Mouse (Mus musculus): ENCODE results near the gene Fyco1. TPM values are rescaled to one million over a fixed set of nuclear protein-coding genes. Genes with fewer than 3 reads are reported as not detected.

Fyco1 gene
- polyA plus RNA-seq, 1 experiment from 2014 or later, result 13.2 TPM

- H3K27me3 ChIP-seq (ENCODE audit: control insufficient read depth, insufficient read depth, low read length), result no peaks in the 10 kb centered on the region
- WGBS, result 89% methylated on average over 3 of the region's 3 CpGs
Measured at GRCm38 (mm10) chr9:123766996-123767395, 84.7 kb downstream of the Fyco1 start.

GRCm38 (mm10) chr9:123763771-123764170 lies 87.9 kb downstream of the Fyco1 start:
- Histone ChIP-seq H3K9me3 (ENCODE audit: control insufficient read depth, low read length) (no peaks in the 10 kb centered on the region), H3K4me2 (replicated peaks; ENCODE audit: low read depth, low read length) (no peak overlapping the region), H3K9ac (ENCODE audit: low read depth, low read length) (no peak overlapping the region), H3K27me3 (ENCODE audit: control insufficient read depth, insufficient read depth, low read length) (no peaks in the 10 kb centered on the region), H3K4me1 (ENCODE audit: control insufficient read depth, insufficient read depth, low read length) (no peaks in the 10 kb centered on the region), H3K36me3 (ENCODE audit: control insufficient read depth, insufficient read depth, low read length) (no peaks in the 10 kb centered on the region), H3K4me3 (ENCODE audit: low read length) (no peak overlapping the region), H3K27ac (ENCODE audit: low read depth, low read length) (no peak overlapping the region)
- no peak for ATAC-seq (ENCODE audit: low FRiP score, low TSS enrichment)
- 81% methylated on average over 3 of the region's 3 CpGs for WGBS

More at GRCm38 (mm10) chr9:123766996-123767395, 84.7 kb downstream of the Fyco1 start:
- Histone ChIP-seq H3K27ac (ENCODE audit: low read depth, low read length) (no peak overlapping the region), H3K4me2 (replicated peaks; ENCODE audit: low read depth, low read length) (no peak overlapping the region), H3K36me3 (ENCODE audit: control insufficient read depth, insufficient read depth, low read length) (no peaks in the 10 kb centered on the region), H3K4me3 (ENCODE audit: low read length) (no peak overlapping the region), H3K9ac (ENCODE audit: low read depth, low read length) (no peak overlapping the region), H3K9me3 (ENCODE audit: control insufficient read depth, low read length) (no peaks in the 10 kb centered on the region), H3K4me1 (ENCODE audit: control insufficient read depth, insufficient read depth, low read length) (no peaks in the 10 kb centered on the region)
- ATAC-seq (ENCODE audit: low FRiP score, low TSS enrichment), result no peak

GRCm38 (mm10) chr9:123762886-123763285 lies 88.8 kb downstream of the Fyco1 start:
- H3K4me1 ChIP-seq (ENCODE audit: control insufficient read depth, insufficient read depth, low read length), result no peaks in the 10 kb centered on the region
- no peaks in the 10 kb centered on the region for H3K27me3 ChIP-seq (ENCODE audit: control insufficient read depth, insufficient read depth, low read length)
- no peak overlapping the region for H3K4me2 ChIP-seq (replicated peaks; ENCODE audit: low read depth, low read length)
- no peak for ATAC-seq (ENCODE audit: low FRiP score, low TSS enrichment)
- H3K27ac ChIP-seq (ENCODE audit: low read depth, low read length), result no peak overlapping the region
- 92% methylated on average over 4 of the region's 4 CpGs for WGBS
- no peaks in the 10 kb centered on the region for H3K9me3 ChIP-seq (ENCODE audit: control insufficient read depth, low read length)
- no peak overlapping the region for H3K9ac ChIP-seq (ENCODE audit: low read depth, low read length)
- no peak overlapping the region for H3K4me3 ChIP-seq (ENCODE audit: low read length)
- H3K36me3 ChIP-seq (ENCODE audit: control insufficient read depth, insufficient read depth, low read length), result no peaks in the 10 kb centered on the region

- Histone ChIP-seq H3K9me3 (ENCODE audit: control insufficient read depth, low read length) (no peaks in the 10 kb centered on the region), H3K4me1 (ENCODE audit: control insufficient read depth, insufficient read depth, low read length) (no peaks in the 10 kb centered on the region), H3K9ac (ENCODE audit: low read depth, low read length) (no peak overlapping the region), H3K4me2 (replicated peaks; ENCODE audit: low read depth, low read length) (no peak overlapping the region), H3K27me3 (ENCODE audit: control insufficient read depth, insufficient read depth, low read length) (no peaks in the 10 kb centered on the region), H3K4me3 (ENCODE audit: low read length) (no peak overlapping the region), H3K27ac (ENCODE audit: low read depth, low read length) (no peak overlapping the region), H3K36me3 (ENCODE audit: control insufficient read depth, insufficient read depth, low read length) (no peaks in the 10 kb centered on the region)
- 75% methylated on average over 3 of the region's 3 CpGs for WGBS
- ATAC-seq (ENCODE audit: low FRiP score, low TSS enrichment), result no peak
Measured at GRCm38 (mm10) chr9:123760806-123761205, 90.9 kb downstream of the Fyco1 start.

GRCm38 (mm10) chr9:123758645-123759044 lies 93.1 kb downstream of the Fyco1 start:
- 79% methylated on average over 4 of the region's 4 CpGs for WGBS
- no peak for ATAC-seq (ENCODE audit: low FRiP score, low TSS enrichment)

GRCm38 (mm10) chr9:123758156-123758555 lies 93.5 kb downstream of the Fyco1 start:
- no peak overlapping the region for H3K9ac ChIP-seq (ENCODE audit: low read depth, low read length)
- 90% methylated on average over 1 of the region's 1 CpGs for WGBS
- H3K4me2 ChIP-seq (replicated peaks; ENCODE audit: low read depth, low read length), result no peak overlapping the region
- ATAC-seq (ENCODE audit: low FRiP score, low TSS enrichment), result no peak
- H3K9me3 ChIP-seq (ENCODE audit: control insufficient read depth, low read length), result no peaks in the 10 kb centered on the region
- no peaks in the 10 kb centered on the region for H3K36me3 ChIP-seq (ENCODE audit: control insufficient read depth, insufficient read depth, low read length)
- H3K4me1 ChIP-seq (ENCODE audit: control insufficient read depth, insufficient read depth, low read length), result no peaks in the 10 kb centered on the region
- H3K4me3 ChIP-seq (ENCODE audit: low read length), result no peak overlapping the region
- H3K27me3 ChIP-seq (ENCODE audit: control insufficient read depth, insufficient read depth, low read length), result no peaks in the 10 kb centered on the region
- H3K27ac ChIP-seq (ENCODE audit: low read depth, low read length), result no peak overlapping the region

More at GRCm38 (mm10) chr9:123758645-123759044, 93.1 kb downstream of the Fyco1 start:
- H3K27ac ChIP-seq (ENCODE audit: low read depth, low read length), result no peak overlapping the region
- no peak overlapping the region for H3K4me2 ChIP-seq (replicated peaks; ENCODE audit: low read depth, low read length)
- H3K9me3 ChIP-seq (ENCODE audit: control insufficient read depth, low read length), result no peaks in the 10 kb centered on the region
- H3K36me3 ChIP-seq (ENCODE audit: control insufficient read depth, insufficient read depth, low read length), result no peaks in the 10 kb centered on the region
- H3K9ac ChIP-seq (ENCODE audit: low read depth, low read length), result no peak overlapping the region
- H3K4me1 ChIP-seq (ENCODE audit: control insufficient read depth, insufficient read depth, low read length), result no peaks in the 10 kb centered on the region
- no peak overlapping the region for H3K4me3 ChIP-seq (ENCODE audit: low read length)
- no peaks in the 10 kb centered on the region for H3K27me3 ChIP-seq (ENCODE audit: control insufficient read depth, insufficient read depth, low read length)

- Histone ChIP-seq H3K36me3 (ENCODE audit: control insufficient read depth, insufficient read depth, low read length) (no peaks in the 10 kb centered on the region), H3K9ac (ENCODE audit: low read depth, low read length) (no peak overlapping the region), H3K4me1 (ENCODE audit: control insufficient read depth, insufficient read depth, low read length) (no peaks in the 10 kb centered on the region), H3K4me3 (ENCODE audit: low read length) (no peak overlapping the region), H3K4me2 (replicated peaks; ENCODE audit: low read depth, low read length) (no peak overlapping the region), H3K9me3 (ENCODE audit: control insufficient read depth, low read length) (no peaks in the 10 kb centered on the region), H3K27ac (ENCODE audit: low read depth, low read length) (no peak overlapping the region), H3K27me3 (ENCODE audit: control insufficient read depth, insufficient read depth, low read length) (no peaks in the 10 kb centered on the region)
- ATAC-seq (ENCODE audit: low FRiP score, low TSS enrichment), result no peak
- WGBS, result 67% methylated on average over 2 of the region's 2 CpGs
Measured at GRCm38 (mm10) chr9:123757326-123757725, 94.4 kb downstream of the Fyco1 start.

- no peak for ATAC-seq (ENCODE audit: low FRiP score, low TSS enrichment)
- WGBS, result 78% methylated on average over 3 of the region's 3 CpGs
- no peaks in the 10 kb centered on the region for H3K9me3 ChIP-seq (ENCODE audit: control insufficient read depth, low read length)
- H3K27me3 ChIP-seq (ENCODE audit: control insufficient read depth, insufficient read depth, low read length), result no peaks in the 10 kb centered on the region
- H3K4me1 ChIP-seq (ENCODE audit: control insufficient read depth, insufficient read depth, low read length), result no peaks in the 10 kb centered on the region
- no peaks in the 10 kb centered on the region for H3K36me3 ChIP-seq (ENCODE audit: control insufficient read depth, insufficient read depth, low read length)
- H3K4me3 ChIP-seq (ENCODE audit: low read length), result no peak overlapping the region
- H3K9ac ChIP-seq (ENCODE audit: low read depth, low read length), result no peak overlapping the region
- no peak overlapping the region for H3K27ac ChIP-seq (ENCODE audit: low read depth, low read length)
- H3K4me2 ChIP-seq (replicated peaks; ENCODE audit: low read depth, low read length), result no peak overlapping the region
Measured at GRCm38 (mm10) chr9:123756752-123757151, 94.9 kb downstream of the Fyco1 start.

GRCm38 (mm10) chr9:123754333-123754732 lies 97.4 kb downstream of the Fyco1 start:
- Histone ChIP-seq H3K9me3 (ENCODE audit: control insufficient read depth, low read length) (no peaks in the 10 kb centered on the region), H3K27me3 (ENCODE audit: control insufficient read depth, insufficient read depth, low read length) (no peaks in the 10 kb centered on the region), H3K36me3 (ENCODE audit: control insufficient read depth, insufficient read depth, low read length) (no peaks in the 10 kb centered on the region), H3K9ac (ENCODE audit: low read depth, low read length) (no peak overlapping the region), H3K4me3 (ENCODE audit: low read length) (no peak overlapping the region), H3K27ac (ENCODE audit: low read depth, low read length) (no peak overlapping the region), H3K4me1 (ENCODE audit: control insufficient read depth, insufficient read depth, low read length) (no peaks in the 10 kb centered on the region), H3K4me2 (replicated peaks; ENCODE audit: low read depth, low read length) (no peak overlapping the region)
- 82% methylated on average over 4 of the region's 4 CpGs for WGBS
- ATAC-seq (ENCODE audit: low FRiP score, low TSS enrichment), result no peak
